Mouse (Mus musculus) bone marrow macrophage, adult 2 months (primary cell): ENCODE results near the gene Gpha2.

ENCODE experiments used
- CTCF ChIP-seq: IDR thresholded peaks from 2 replicates; pipeline ENCODE4 v1.5.1; 2012; ENCODE audit warnings: low read depth, mild to moderate bottlenecking, low read length, moderate library complexity
- POLR2A ChIP-seq: IDR thresholded peaks from 2 replicates; pipeline ENCODE4 v1.6.1; 2012; ENCODE audit warnings: mild to moderate bottlenecking, low read depth, low read length, borderline replicate concordance

- TF ChIP-seq POLR2A (no peak), CTCF (no peak)
Measured at GRCm38 (mm10) chr19:6265727-6266182, 39.6 kb downstream of the Gpha2 start.
